Mouse (Mus musculus) 3134 (cell line): ENCODE measurements around the gene Krt77.

ENCODE experiments used
- DNase-seq: peaks from one replicate; pipeline ENCODE4 v3.0.0-alpha.2; 2011; ENCODE audit warnings: low spot score; ENCODE audit not compliant: insufficient read length; ENCODE audit errors: extremely low read depth

Krt77 gene

GRCm38 (mm10) chr15:101869431-101869830 is at the start of gene Krt77:
Gene Krt77 (minus strand): TSS chr15:101869705.
- DNase-seq: no peak

DNA sequence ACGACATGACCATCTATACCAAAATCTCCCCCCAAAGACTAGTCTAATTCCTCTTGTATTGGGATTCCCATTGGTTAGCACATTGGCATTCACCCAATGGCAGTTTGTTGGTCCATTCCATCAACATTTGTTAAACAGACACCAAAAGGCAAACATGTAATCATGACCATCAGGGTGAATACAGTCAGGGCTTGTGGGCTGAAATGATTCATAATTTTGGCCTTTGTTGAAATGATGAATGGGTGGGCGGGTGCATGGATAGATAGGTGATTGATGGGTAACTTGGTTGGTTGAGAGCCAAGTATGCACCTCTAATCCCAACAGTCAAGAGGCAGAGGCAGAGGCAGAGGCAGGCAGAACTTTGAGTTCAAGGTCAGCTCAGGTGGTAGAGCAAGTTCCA is 46.6 kb upstream of the Krt77 start:
- DNase-seq: no peak

GRCm38 (mm10) chr15:101904849-101905248 is 35.3 kb upstream of the Krt77 start:
- DNase-seq: no peak

GRCm38 (mm10) chr15:101902171-101903149 is 33.0 kb upstream of the Krt77 start:
- DNase-seq: no peak

GRCm38 (mm10) chr15:101895216-101895615 is 25.7 kb upstream of the Krt77 start:
- DNase-seq: no peak

DNA sequence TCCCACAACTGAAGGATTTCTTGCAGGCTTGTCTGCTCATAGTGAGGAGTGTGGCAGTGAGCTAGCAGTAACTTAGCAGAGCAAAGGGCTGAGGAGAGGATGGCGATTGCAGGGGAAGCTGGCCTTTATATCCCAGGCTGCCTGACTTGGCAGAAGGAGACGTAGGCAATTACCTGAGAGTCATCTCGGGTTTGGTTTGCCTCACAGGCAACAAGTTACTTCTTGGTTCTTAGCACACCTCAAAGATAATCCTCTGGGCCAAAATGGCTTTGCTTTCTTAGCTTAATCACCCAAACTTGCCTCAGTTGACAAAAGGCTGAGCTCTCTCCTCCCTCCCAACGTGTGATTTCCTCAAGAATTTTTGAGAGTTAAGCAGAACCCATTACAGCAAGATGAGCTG is 23.3 kb upstream of the Krt77 start, which contains the start of gene Krt76:
Gene Krt76, minus strand, starts transcription at position 101 of the 400 bp plus-strand sequence.
- no peak for DNase-seq

GRCm38 (mm10) chr15:101879776-101880175 is 10.3 kb upstream of the Krt77 start:
- DNase-seq: no peak

DNA sequence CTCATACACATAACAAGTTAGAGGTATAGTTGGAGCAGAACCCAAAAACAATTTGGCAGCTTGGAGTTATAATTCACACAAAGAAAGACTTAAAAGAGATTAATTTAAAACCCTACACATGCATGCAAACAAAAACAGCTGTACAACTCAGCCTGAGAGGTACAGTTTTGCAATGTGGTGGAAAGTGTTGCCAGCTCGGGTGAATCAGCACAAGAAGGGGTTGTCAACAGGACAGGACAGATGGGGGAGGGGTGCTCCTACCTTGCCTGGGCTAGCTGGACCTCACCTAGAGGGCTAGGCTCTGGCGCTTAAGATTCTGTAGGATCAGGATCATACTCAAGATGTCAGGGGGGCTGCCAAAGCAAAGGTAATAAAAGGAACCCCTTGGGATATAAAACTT is 8.5 kb upstream of the Krt77 start:
- no peak for DNase-seq

DNA sequence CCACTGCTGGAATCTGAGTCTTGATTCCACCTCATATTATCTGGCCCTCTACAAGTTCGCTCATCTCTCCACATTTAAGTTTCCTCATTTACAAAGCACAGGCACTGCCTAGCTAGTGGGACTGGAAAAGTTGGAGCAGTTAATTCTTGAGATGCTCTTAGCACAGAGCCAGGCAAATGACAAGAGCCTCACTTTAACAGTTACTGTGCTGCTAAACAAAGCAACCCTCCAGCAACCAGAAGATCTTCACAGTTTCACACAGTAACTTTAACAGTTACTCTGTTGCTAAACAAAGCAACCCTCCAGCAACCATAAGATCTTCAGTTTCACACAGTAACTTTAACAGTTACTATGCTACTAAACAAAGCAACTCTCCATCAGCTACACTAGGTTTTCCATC is 4.9 kb upstream of the Krt77 start:
- no peak for DNase-seq

GRCm38 (mm10) chr15:101873231-101873630 is 3.7 kb upstream of the Krt77 start:
- DNase-seq: no peak

DNA sequence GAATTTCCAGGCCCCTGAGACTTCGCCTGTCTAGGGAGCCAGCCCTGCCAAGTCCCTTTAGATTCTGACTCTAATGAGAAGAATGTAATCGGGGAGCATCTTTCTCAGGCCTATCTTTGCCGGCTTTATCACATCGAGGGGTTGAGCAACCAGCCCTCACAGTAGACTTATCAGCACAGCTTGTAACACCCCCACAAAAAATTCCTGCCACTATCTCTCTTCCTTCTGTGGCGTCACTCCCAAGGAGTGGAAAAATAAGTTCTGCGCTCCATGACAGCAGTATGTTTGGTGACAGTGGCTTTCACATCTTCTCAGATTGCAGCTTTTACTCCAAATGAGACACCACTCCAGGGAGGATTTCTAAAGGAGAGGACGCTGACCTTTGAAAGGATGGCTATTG is 2.8 kb downstream of the Krt77 start:
- DNase-seq: no peak

DNA sequence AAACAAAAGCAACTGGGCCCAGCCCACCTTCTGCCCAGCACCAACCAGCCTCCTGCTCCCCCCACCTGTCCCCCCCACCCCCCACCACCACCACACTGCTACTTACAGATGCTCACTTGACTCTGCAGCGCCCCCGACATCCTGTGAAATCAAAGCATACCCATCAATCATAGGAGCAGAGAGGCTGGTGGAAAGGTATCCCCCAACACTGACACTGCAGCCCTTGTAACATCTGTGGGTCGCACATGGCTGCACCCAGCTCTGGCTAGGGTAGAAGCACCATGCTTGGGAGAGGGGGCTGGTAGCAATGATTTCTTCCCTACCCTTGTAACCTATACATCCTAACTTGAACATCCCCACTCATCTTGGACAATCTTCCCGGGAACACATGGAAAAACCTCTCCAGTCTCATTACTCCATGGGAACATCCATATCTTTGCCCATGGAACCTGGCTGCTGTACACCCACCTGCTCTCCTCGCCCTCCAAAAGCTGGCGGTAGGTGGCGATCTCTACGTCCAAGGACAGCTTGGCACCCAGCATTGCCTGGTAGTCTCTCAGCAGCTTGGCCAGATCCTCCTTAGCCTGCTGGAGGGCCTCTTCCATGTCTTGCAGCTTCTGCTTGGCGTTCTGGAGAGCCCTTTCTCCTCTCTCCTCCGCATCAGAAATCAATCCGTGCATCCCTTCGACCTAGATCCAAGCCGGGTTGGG is 8.9 kb downstream of the Krt77 start:
- DNase-seq: no peak

GRCm38 (mm10) chr15:101859735-101860170 is 9.8 kb downstream of the Krt77 start:
- no peak for DNase-seq

GRCm38 (mm10) chr15:101858673-101859425 is 10.7 kb downstream of the Krt77 start:
- DNase-seq: no peak

GRCm38 (mm10) chr15:101856696-101857095 is 12.8 kb downstream of the Krt77 start:
- no peak for DNase-seq

GRCm38 (mm10) chr15:101855732-101856131 is 13.8 kb downstream of the Krt77 start:
- no peak for DNase-seq

- no peak for DNase-seq
Measured at GRCm38 (mm10) chr15:101854294-101854693, 15.2 kb downstream of the Krt77 start.

- no peak for DNase-seq
Measured at GRCm38 (mm10) chr15:101852571-101852970, 16.9 kb downstream of the Krt77 start.

- no peak for DNase-seq
Measured at GRCm38 (mm10) chr15:101850694-101851093, 18.8 kb downstream of the Krt77 start, which contains the start of gene Krt1. Gene Krt1 (minus strand): TSS chr15:101850794.

GRCm38 (mm10) chr15:101845971-101846403 is 23.5 kb downstream of the Krt77 start:
- DNase-seq: no peak

DNA sequence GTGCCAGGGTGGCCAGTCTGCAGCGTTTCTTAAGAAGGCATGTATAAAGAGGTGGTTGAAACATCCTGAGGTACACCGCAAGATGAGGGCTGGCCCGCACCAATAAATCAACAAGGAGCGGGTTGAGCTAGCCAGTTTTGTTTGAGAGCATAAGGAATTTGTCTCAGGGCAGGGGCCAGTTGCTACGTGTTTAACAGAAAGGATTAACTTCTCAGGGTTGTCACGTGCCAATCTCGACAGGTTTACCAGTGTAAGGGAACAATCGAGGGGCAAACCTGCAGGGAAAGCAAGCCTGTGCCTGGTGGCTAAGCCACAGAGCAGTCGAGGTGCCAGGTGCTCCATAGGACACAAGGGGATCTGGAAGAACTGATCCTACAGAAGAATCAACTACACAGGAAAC is 26.3 kb downstream of the Krt77 start:
- no peak for DNase-seq
